Mouse (Mus musculus): ENCODE data around the gene Tnnc2.
A peak's percentile ranks its signal among the peaks of the same experiment; 100 is the strongest.

Tnnc2 gene

GRCm38 (mm10) chr2:164795868-164796267 is 16.1 kb upstream of the Tnnc2 start:
- DNase-seq (ENCODE audit: low spot score in 2 of 2) = no peak

DNA sequence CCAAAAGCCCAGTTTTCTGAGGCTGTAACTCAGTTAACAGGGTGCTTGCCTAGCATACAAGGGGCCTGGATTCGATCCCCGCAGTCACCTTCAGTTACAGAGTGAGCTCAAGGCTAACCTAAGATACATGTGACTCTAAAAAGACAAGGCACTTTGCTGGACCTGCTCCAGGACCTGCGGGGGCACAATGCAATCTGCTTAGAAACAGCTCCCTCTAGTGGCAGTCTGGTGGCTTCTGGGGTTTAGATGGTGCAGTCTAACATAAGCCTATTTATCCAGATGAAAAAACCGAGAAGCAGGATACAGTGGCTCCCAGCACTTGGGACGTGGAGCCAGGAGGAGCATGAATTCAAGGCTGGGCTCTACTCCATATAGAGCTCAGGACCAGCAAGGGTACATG is 14.5 kb upstream of the Tnnc2 start:
- DNase-seq (ENCODE audit: low spot score in 2 of 2) = peak in 1 of 2 experiments; percentile 86

DNA sequence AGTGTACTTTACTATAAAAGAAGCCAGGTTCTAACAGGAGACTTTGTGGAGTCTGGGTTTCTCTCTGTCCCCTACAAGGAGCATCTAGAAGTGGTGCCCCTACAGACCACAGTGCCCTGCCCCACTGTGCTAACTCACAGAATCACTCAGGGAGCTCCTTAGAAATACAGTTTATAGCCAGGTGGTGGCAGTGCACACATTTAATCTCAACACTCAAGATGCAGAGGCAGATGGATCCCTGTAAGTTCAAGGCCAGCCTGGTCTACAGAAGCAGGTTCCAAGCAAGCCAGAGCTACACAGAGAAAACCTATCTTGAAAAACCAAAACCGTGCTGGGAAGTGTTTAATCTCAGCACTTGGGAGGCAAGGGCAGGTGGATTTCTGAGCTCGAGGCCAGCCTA is 14.0 kb upstream of the Tnnc2 start:
- no peak for DNase-seq (ENCODE audit: low spot score in 2 of 2)

- DNase-seq (ENCODE audit: low spot score in 2 of 2) = peak in 1 of 2 experiments; percentile 70
Measured at GRCm38 (mm10) chr2:164793236-164793635, 13.5 kb upstream of the Tnnc2 start.

DNA sequence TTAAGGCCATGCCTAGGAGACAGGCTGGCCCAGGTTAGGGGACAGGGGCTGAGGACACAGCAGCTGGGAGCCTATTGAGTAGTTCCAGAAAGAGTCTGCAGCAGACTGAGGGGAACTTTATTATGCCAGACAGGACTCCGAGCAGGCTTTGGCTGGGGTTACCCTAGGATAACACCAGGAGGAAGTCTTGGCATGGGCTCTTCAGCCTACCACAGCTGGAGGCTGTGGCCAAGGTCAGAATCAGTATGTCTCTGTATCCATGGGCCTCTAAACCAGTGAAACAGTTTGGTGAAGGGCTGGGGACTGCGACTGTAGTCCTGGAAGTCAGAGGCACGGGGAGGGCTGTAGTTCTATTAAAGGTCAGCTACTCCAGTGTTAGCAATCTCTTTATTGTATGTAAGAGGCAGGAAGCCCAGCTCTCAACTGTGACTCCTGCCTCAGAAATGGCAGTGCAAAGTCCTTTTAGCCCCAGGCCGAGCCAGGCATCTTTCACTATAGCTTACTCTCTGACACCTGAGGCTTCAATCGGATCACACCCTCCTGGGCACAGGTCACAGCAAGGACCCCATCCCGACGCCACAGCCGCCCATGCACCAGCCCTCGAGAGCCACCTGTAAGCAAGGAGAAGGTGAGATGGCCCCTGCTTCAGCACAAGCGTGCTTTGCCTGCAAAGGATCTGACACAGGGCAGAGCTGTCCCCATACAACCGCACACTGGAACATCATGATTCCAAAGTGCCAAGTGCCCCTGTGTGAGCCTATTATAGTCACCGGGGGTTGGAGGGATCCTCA is 12.8 kb upstream of the Tnnc2 start:
- DNase-seq (ENCODE audit: low spot score in 2 of 2) = no peak

DNA sequence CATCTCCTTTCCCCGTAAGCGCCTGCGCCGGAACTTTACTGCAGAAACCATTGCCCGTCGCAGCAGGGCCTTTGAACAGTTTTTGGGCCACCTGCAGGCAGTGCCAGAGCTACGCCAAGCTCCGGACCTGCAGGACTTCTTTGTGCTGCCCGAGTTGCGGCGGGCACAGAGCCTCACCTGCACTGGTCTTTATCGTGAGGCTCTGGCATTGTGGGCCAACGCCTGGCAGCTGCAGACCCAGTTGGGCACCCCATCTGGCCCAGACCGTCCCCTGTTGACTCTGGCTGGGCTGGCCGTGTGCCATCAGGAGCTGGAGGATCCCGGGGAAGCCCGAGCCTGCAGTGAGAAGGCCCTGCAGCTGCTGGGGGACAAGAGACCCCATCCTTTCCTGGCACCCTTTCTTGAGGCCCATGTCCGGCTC is 12.1 kb upstream of the Tnnc2 start:
- DNase-seq (ENCODE audit: low spot score in 2 of 2) = no peak

DNA sequence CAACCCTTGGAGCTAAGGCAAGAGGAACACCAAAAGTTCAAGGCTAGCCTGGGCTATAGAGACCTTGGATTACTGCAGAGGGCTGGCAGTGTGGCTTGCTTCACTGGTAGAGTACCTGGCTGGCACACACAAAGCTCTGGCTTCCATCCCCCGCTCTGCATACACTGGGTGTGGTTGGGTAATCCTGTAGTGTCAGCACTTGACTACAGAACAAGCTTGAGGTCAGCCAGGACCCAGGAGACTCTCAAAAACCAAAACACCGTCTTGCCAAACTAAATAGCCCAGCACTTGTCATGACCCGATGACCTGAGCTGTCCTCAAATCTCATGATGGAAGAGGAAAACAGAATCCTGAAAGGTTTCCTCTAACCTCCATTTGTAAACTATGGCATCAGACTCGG is 10.7 kb upstream of the Tnnc2 start:
- no peak for DNase-seq (ENCODE audit: low spot score in 2 of 2)

DNA sequence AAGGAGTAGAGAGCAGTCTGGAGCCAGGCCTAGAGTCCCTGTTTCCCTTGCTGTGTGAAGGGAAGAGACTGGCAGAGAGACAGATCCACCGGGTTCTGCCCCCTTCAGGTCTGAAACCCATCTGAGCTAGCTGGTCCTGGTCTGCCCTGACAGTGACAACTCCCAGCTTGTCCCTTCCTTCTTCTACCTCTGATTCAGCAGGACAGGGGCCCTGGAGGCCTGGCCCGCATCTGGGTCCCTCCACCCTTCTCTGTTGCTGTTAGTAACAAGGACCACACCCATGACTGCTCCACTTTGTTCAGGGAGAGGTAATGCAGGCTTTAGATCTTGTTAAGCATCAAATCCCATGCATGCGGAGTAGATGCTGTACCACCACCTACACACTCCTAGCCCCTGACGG is 8.6 kb upstream of the Tnnc2 start:
- DNase-seq (ENCODE audit: low spot score in 2 of 2) = no peak

- no peak for DNase-seq (ENCODE audit: low spot score in 2 of 2)
Measured at GRCm38 (mm10) chr2:164787779-164788178, 8.0 kb upstream of the Tnnc2 start.

DNA sequence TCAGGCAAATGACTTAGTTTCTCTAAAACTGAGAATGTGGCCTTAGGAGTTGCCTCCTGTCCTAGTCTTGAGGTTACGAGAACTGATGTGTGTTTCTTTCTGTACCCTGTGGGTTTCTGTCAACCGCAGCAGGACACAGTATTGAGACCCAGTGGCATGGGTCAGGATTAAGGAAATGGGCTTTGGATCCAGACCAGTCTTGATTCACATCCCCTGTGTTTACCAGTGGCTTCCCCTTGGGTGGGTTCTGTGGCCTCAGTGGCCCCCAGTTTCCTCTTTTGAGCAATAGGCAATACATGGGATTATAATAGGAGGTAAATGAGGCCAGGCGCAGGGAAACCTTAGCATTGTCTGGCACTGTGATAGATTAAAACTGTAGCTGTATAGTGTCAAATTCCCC is 7.3 kb upstream of the Tnnc2 start:
- DNase-seq (ENCODE audit: low spot score in 2 of 2) = no peak

DNA sequence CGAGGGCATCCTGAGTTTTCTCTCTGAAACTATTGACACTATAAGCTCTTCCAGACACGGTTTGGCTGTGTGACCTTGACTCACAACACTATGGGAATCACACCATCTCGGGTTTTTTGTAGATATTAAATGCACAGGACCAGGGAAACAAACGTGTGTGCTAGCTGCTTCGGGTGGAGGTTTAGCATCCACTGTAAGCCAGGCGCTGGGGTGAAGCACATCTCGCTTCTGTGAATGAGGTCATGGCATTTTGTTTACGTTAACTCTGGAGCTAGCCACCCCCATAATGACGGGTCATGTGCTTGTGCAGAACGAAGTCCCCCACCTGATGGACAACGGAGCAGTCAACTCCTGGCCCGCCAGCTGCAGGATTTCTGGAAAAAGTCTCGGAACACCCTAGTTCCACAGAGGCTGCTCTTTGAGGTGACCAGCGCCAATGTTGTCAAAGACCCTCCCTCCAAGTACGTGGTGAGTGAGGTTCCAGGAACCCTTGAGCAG is 6.7 kb upstream of the Tnnc2 start:
- DNase-seq (ENCODE audit: low spot score in 2 of 2) = no peak

DNA sequence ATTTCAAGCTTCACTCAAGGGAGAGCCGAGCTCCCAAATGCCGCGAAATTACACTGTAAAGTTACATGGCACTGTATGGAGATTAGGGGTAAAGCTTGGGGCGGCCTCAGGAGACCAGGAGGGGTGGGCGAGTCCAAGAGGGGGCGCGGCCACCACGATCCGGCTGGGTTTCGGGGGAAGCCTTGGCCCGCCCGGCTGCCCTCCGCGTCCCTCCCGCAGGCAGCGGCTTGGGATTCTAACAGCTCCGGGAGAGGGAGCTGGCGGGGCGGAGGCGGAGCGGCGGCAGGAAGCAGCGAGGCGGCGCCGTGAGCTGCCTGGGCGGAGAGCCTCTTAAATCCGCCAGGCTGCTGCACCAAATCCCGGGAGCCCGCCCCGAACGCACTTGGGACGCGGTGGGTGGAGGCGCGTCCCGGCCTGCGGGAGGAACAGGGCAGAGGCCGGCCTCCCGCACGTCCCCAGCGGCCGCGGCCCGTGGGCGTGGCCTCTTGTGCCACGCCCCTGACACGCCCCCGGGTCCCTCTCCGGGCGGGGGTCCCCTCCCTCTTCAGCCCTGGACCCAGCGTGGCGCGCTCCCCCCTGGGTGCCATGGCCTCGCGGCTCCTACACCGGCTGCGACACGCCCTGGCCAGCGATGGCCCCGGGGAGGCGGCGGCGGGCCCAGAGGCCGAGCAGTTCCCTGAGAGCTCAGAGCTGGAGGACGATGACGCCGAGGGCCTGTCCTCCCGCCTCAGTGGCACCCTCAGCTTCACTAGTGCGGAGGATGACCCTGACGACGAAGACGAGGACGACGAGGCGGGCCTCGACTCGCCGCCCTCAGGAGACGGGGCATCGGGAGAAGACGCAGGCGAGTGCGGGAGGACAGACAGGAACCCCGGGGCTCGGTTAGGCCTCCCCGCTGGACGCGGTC is 6.0 kb upstream of the Tnnc2 start, which contains the start of gene Snx21:
Gene Snx21, plus strand, starts transcription at position 343 of the 907 bp plus-strand sequence.
- peak; percentile 70 to 87 for DNase-seq (ENCODE audit: low spot score in 2 of 2)

DNA sequence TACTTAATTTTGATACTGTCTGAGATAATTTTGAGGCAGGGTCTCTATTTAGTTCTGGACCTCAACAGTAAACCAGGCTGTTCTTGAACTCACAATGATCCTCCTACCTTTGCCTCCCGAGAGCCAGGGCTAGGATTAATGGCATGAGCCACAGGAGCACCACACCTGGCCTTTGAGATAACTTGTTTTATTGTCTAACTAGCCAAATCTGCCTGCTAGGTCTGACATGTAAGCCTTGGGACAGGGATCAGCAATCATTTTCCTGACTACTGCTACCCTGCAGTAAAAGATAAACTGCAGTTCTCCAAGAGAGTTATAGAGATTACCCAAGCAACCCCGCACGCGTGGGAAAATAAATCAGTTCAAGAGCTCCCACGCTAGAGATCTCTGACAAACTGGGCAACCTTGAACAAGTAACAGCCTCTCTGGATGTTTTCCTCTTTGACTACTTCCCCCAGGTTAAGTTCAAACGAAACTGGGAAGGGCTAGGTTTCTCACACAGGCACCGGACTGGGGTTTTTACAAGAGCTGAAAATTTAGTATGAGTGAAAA is 5.2 kb upstream of the Tnnc2 start:
- DNase-seq (ENCODE audit: low spot score in 2 of 2) = no peak

GRCm38 (mm10) chr2:164783926-164784581 is 4.3 kb upstream of the Tnnc2 start:
- DNase-seq (ENCODE audit: low spot score in 2 of 2) = no peak

GRCm38 (mm10) chr2:164781876-164782275 is 2.1 kb upstream of the Tnnc2 start:
- DNase-seq (ENCODE audit: low spot score in 2 of 2) = no peak

DNA sequence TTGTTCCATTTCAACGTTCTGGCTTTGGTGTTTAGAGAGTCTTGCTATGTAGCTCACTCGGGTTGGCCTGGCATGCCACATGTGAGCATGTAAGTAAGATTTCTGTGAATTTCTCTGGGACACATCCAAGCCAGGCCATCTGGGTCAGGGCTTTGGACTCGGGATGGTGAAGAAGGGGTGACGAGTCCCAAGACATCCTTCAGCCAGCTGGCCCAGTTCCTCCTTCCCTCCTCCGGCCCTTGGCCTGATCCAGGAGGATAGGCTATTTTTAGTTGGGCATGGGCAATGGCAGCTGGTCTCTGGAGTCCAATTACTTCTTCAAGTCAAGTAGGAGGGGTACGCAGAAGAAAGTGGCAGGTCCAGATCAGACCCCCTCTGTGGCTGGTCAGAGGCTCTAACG is 958 bp downstream of the Tnnc2 start:
- no peak for DNase-seq (ENCODE audit: low spot score in 2 of 2)

- DNase-seq (ENCODE audit: low spot score in 2 of 2) = no peak
Measured at GRCm38 (mm10) chr2:164778015-164778287, 1.8 kb downstream of the Tnnc2 start.

DNA sequence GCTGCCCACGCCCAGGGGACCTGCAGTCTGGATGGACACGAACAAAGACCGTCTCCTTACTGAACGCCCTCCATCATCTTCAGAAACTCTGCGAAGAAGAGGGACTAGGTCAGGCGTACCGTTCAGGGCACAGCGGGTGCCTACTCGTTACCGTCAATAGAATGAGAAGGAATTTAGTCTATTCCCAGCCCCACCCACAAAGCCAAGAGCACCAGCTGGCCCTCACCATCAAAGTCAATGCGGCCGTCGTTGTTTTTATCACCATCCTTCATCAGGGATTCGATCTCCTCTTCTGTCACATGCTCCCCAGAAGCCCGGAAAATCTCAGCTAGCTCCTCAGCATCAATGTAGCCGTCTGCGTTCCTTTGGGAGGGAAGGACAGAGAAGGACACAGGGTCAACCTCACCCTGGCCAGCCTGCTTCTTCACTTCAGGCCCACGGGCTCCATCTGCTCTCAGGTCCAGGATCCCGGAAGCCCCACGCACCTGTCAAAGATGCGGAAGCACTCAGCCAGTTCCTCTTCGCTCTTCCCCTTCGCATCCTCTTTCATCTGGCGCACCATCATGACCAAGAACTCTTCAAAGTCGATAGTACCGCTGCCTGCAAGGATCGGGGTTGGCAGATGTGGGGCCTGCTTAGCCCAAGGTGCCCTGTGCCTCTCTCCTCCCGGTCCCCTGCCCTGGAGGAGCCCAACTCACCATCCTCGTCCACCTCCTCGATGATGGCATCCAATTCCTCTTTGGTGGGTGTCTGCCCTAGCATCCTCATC is 2.3 kb downstream of the Tnnc2 start:
- no peak for DNase-seq (ENCODE audit: low spot score in 2 of 2)

DNA sequence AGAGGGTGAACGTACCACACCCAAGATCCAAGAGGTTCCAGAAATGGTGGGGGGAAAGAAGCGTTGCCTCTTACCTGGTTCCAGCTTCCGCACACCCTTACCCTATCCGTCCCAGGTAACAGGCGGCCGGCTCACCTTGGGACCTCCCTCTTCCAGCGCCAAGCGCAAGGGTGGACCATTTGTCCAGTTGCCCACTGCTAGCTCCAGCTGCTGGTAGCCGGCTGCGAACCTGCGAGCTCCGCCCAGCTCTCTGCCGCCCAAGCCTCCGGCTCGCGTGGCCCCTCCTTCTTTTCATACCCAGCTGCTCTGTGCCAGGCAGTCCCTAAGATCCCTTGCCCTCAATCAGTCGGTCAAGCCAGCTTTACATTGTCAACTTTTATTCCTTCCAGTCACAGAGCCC is 3.0 kb downstream of the Tnnc2 start:
- no peak for DNase-seq (ENCODE audit: low spot score in 2 of 2)

GRCm38 (mm10) chr2:164776130-164776529 is 3.6 kb downstream of the Tnnc2 start:
- no peak for DNase-seq (ENCODE audit: low spot score in 2 of 2)

- DNase-seq (ENCODE audit: low spot score in 2 of 2) = no peak
Measured at GRCm38 (mm10) chr2:164773989-164774364, 5.8 kb downstream of the Tnnc2 start.

Data from left cerebral cortex, adult 9 months (tissue).